Mouse (Mus musculus) left cerebral cortex, postnatal 10 days (tissue): Measurements from ENCODE around the gene Kalrn. TPM values are rescaled to one million over a fixed set of nuclear protein-coding genes. Genes with fewer than 3 reads are reported as not detected.

ENCODE experiments used
- DNase-seq, 2 experiments: peaks; one replicate each; pipeline ENCODE4 v3.0.0; 2021 to 2022; ENCODE audit warnings: low spot score in 2 of 2, mixed read lengths in 1 of 2; ENCODE audit errors: extremely low spot score in 1 of 2
- intact Hi-C: fragments of 180-260 bp; cut with DNase I; formaldehyde crosslinking; loops from one replicate; pipeline ENCODE4 v1.15.1; 2025
- total RNA-seq, 2 experiments: library from RNA; stranded (reverse); gene quantifications; 2 replicates each; pipeline ENCODE4 v1.2.3; 2021

Kalrn gene
- total RNA-seq, 2 experiments from 2014 or later = 318 to 335 TPM

GRCm38 (mm10) chr16:34561734-34562135 lies 11.6 kb downstream of the Kalrn start:
- DNase-seq = no peak
- intact Hi-C loops = no loop called here

DNA sequence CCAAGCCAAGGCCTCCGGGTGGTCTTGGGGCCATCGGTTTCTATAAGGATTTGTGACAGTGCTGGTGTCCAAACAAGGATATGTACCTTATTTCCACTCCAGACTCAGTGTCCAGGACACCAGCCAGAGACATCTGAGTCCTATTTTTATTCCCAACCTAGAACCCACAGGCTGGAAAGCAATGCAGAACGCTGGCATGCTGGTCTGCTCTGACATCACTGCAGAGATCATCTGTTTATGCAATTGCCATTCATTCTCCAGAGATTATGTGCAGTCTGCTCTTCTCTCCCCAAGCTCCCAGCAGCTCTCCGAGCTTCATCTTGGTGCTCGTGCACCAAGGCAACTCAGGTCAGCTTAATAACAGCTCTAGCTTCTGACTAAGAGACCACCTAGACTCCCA lies 12.5 kb downstream of the Kalrn start:
- DNase-seq = peak in 1 of 2 experiments; percentile 42
- intact Hi-C loops = no loop called here

- intact Hi-C loops = no loop called here
These were observed 12.9 kb downstream of the Kalrn start for GRCm38 (mm10) chr16:34560411-34560810.

GRCm38 (mm10) chr16:34557891-34558290 lies 15.4 kb downstream of the Kalrn start:
- intact Hi-C loops = no loop called here
- DNase-seq = no peak

More at GRCm38 (mm10) chr16:34560411-34560810, 12.9 kb downstream of the Kalrn start:
- DNase-seq = no peak

DNA sequence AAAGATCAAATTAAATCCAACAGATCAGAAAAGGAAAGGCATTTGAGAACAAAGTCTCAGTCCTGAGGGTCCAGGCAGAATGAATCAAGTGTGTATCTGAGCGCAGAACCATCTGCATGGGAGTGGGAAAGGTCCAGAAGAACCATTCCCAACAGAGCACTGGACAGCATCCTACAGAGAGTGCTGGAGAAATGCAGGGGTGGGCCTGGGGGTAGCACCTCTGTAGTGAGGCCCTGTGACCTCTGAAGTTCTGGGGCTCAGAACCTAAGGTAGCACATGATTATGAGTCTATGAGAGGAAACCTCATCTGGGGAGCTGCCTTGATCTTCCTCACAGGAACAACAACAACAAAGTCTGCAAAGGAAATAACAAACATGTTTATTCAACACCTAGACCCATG lies 20.6 kb downstream of the Kalrn start:
- intact Hi-C loops = no loop called here

DNA sequence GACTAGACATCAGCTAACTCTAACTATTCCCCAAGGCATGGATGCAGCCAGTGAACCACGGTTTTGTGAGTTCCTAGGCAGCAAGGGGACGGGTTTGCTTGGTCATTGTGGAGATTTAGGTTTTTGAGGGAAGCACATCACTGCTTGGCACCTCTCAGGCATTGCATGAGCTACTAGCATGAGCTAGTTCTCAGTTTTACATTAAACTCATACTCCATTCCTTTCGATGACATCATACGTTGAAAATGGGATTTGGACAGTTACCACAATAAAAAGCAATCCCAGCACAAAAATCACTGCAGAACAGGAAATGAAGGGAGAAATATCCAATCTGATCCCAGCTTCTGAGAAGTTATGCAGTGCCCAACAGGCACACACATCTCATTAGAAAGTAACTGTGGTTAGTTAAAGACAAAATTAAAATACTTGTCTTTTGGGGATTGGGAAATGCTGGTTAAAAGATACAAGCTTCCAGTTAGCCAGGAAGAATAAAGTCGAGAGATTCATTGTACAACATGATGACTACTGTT lies 23.8 kb downstream of the Kalrn start:
- intact Hi-C loops = no loop called here
- no peak for DNase-seq

More for the DNA sequence above, 20.6 kb downstream of the Kalrn start:
- DNase-seq = no peak

- intact Hi-C loops = no loop called here
- DNase-seq = no peak
These were observed 26.4 kb downstream of the Kalrn start for GRCm38 (mm10) chr16:34546805-34547509.

DNA sequence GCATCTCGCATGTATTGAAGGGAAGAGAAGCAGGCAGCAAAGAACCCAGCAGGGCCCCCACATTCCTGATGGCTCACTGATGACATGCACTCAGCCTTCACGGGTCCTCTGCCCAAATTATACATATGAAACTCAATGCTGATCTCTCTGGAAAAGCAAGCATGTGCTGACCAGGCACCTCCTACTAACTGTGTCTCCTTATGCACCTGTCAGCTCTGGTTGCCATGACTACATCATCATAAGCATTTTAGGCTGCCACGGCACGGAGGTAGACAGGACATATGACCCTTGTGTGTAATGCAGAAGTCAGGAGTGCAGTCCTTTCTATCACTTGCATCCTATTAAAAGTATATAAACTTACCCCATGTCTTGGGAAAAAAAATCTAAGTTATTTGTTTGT lies 29.6 kb downstream of the Kalrn start:
- intact Hi-C loops = no loop called here
- DNase-seq = no peak

- DNase-seq = no peak
- intact Hi-C loops = no loop called here
These were observed 31.0 kb downstream of the Kalrn start for GRCm38 (mm10) chr16:34542341-34542740.

DNA sequence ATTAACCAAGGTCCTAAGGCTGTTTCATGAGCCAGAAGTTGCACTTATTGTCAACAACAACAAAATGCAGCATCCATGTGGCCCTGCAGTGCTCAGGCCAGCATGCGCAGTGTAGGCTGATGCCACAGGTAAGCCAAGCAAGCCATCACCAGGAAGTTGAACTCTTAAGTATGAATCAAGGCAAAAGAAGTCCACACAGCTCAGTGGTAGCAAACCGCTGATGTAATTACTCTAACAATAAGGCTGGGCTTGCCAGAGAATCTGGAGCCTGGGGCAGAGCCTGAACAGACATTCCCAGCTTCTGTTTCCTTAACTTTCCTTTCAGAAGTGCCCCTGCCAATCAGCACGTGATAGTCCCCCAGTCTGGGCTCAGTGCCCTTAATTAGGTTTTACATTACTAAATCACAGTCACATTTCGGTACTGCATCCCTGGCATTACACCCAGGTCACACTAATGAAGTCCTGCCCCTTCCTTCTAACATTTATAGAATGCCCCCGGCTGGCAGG lies 34.6 kb downstream of the Kalrn start:
- intact Hi-C loops = loop anchor here (5.0 kb wide), 1 partner anchor 34 kb away; the partner anchor contains the start of gene Kalrn
- no peak for DNase-seq

- DNase-seq = no peak
- intact Hi-C loops = loop anchor here (5.0 kb wide), 1 partner anchor 36 kb away; the partner anchor contains the start of gene Kalrn
These were observed 37.0 kb downstream of the Kalrn start for GRCm38 (mm10) chr16:34536300-34536699.

GRCm38 (mm10) chr16:34535135-34535534 lies 38.2 kb downstream of the Kalrn start:
- DNase-seq = no peak
- intact Hi-C loops = loop anchor here (5.0 kb wide), 1 partner anchor 37 kb away; the partner anchor contains the start of gene Kalrn

GRCm38 (mm10) chr16:34531506-34531905 lies 41.8 kb downstream of the Kalrn start:
- intact Hi-C loops = no loop called here
- peak; percentile 43 to 48 for DNase-seq

GRCm38 (mm10) chr16:34530029-34530428 lies 43.3 kb downstream of the Kalrn start:
- DNase-seq = no peak
- intact Hi-C loops = no loop called here

DNA sequence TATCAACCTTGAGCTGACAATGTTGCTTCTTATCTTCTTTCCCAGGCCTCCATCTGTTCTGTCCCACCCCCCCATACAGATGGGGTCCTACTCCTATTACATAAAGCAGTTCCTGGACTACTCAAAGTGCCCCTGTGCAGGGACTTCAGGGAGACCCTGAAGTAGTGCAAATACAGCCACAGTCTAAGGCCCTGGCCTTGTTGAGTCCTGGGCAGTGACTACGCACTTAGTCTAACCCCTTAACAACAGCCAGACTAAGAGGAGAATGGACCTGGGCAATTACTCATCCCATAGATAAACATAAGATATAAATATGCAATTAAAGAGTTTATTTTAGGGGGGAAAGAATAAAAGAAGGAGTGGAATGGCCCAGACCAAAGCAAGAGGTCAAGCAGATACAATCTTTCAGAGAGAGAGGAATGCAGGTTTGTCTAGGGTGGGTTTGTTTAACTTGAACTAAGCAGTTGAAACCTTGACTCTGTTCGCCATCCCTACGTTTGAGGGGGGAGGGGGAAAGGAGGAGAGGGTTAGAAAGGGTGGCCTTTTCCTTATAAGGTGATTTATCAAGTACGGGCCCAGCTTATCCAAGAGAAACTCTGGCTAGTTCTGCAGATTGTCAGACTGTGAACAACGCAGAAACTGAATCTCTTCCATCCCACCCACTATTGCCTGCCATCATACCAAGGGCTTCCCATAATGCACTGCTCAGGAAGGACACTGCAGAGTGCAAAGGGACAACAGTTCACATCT lies 44.9 kb downstream of the Kalrn start:
- DNase-seq = no peak
- intact Hi-C loops = loop anchor here (5.0 kb wide), 1 partner anchor 186 kb away; no protein-coding TSS in a partner anchor

GRCm38 (mm10) chr16:34526378-34526777 lies 47.0 kb downstream of the Kalrn start:
- intact Hi-C loops = loop anchor here (5.0 kb wide), 1 partner anchor 184 kb away; no protein-coding TSS in a partner anchor
- no peak for DNase-seq

- DNase-seq = peak; percentile 45 to 64
- intact Hi-C loops = loop anchor here (5.0 kb wide), 1 partner anchor 184 kb away; no protein-coding TSS in a partner anchor
These were observed 47.5 kb downstream of the Kalrn start for GRCm38 (mm10) chr16:34525866-34526265.

DNA sequence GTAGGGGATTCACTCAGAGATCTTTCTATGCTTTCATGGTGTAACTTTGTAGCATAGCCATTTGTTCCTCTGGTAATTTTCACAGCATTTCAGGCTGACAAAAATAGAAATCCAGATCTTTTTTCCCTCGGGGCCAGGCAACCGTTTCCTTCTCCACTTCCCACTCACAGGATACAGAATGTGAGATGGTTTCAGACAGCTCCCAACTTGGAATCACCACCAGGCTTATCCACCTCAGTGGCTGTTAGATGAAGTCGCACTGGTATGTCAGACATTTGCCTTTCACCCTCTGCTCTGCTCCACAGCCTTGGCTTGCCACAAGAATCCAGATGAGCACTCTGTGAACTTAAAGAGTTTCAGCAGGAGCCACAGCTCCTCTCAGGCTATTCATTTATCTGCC lies 48.1 kb downstream of the Kalrn start:
- intact Hi-C loops = loop anchor here (5.0 kb wide), 1 partner anchor 183 kb away; no protein-coding TSS in a partner anchor
- DNase-seq = peak in 1 of 2 experiments; percentile 44

DNA sequence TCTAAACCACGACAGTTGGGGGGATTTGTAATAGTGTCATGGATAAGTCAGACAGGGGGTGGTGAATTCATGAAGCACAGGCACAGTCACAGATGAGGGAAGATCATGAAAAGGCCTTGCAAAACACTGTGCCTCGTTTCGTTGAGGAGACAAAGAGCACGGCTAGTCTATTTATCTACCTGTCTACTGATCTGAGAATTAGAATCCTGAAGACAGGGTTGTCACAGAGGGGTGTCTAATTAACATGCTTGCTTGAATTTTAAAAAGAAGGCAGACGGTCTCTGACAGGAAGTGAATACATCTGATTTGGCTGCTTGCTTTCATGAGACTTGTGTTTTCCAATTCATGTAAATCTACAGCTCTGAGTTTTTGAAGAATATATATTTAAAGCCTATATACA lies 52.3 kb downstream of the Kalrn start:
- intact Hi-C loops = no loop called here
- DNase-seq = no peak
